Mouse (Mus musculus) cerebellum, adult 8-10 months (tissue): ENCODE results near the gene Nubp1.
A peak's percentile ranks its signal among the peaks of the same experiment; 100 is the strongest.

Experiments
- DNase-seq: peaks from one replicate; pipeline ENCODE4 v3.0.0; 2022

Gene Nubp1

DNA sequence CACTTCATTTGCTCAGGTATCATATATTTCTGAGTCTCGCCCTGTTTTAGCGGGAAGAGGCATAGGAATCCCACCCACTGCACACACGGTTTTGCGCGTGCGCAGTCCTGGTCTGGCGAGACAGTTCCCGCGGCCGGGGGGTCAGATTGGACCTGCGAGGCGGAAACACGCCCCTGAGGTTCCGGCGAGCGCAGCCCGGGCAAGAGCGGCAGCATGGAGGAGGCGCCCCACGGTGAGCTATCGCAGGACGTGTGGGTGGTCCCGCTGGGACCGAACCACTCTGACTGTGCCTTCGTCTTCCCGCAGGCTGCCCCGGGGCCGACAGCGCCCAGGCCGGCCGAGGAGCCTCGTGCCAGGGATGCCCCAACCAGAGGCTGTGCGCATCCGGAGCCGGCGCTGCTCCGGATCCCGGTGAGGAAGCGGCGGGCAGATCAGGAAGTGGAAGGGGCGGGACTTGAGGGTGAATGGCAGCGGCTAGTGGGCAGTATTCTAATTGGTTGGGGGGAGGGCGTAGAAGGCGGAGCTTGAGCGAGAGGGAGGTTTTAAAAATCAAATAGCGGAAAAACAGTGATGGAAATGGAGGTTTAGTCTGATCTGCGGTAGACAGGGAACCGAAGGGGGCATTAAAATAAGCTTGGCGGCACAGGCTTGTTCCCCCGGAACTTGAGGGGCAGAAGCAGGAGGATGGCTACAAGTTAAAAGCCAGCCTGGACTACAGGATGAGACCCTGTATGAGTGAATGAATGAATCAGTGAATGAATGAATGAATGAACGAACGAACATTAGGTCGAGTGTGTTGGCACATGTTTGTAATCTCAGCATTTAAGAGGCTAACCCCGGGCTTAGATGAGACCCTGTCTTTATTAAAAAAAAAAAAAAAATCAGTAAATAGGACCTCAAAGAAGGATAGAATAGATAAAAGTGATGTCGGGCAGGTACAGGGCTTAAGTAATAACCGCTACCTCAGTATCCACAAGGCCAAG, at the start of gene Nubp1:
TSS of gene Nubp1 (plus strand) at position 185 of the 983 bp plus-strand sequence.
- peak; percentile 96 for DNase-seq

DNA sequence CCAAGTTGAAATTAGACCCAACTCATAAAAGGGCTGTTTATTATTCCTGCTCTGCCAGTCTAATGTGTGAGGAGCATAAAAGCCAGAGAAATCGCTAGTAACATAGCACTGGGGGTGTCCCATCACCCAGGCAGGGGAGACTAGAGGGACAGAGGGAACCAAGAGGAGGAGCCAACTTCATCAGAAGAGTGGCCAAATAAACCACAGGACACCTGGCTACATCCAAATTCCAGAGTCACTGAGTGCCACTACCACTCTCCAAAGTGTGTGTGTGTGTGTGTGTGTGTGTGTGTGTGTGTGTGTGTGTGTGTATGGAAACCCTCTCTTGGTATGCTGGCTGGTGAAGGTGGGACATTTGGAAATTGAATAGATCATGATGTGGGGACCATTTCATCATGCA, 48.7 kb upstream of the Nubp1 start:
- DNase-seq, result no peak

DNA sequence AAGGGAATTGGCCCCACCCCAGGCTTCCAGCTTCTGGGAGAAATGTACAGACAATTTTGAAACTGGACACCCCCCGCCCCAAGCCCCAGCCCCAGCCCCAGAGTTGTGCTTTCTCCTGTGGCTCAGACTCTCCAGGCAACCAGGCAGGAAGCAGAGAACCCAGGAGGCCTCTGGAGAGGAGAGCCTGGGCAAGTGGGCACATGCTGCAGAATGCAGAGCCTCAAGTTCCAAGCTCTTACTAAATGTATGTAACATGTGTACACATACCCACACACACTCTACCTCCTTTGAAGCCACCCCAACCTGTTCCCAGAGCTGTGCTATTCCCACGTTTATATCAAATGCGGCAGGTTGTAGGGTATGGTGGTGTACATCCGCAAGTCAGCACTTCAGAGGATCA, 46.0 kb upstream of the Nubp1 start:
- DNase-seq, result no peak

DNA sequence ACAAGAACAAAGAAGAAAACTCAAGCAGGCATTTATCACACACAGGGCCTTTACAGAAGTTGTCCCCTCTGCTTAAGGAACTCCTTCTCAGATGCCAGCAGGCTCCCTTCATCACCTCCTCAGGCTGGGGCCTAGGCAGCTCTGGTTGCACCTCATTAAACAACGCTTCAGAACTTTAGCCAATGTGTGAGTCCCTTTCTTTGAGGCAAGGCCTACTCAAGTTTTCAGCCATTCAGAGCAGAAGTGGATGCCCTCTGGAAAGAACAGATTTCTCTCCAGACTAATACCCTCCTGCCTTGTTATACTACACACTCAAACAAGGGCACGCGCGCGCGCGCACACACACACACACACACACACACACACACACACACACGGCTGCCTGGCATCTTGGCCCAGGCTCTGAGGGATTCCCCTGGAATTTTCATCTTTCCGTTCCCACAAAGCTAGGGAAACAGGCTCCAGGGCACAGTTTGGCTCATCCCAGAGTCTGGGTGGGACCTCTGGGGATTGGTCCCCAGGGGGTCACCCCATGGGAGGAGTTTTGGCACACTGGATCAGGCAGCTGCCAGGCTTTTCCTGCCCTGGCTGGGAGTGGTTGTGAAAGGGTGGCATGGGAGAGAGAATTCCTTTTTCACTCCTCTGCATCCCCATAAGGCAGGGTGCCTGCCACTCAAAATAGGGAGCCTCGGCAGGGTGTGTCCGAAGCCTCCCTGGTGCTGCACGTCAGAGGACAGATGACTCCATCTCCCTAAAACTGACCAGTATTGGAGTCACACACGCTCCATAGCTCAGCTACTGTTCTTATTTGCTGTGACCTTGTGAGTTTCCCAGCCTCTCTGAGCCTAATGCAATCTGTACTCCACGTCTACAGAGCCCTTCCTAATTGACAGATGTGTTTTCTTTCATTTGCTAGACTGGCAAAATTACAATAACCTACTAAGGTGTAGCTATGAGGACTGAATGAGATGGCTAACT, 45.2 kb upstream of the Nubp1 start:
- DNase-seq, result no peak

DNA sequence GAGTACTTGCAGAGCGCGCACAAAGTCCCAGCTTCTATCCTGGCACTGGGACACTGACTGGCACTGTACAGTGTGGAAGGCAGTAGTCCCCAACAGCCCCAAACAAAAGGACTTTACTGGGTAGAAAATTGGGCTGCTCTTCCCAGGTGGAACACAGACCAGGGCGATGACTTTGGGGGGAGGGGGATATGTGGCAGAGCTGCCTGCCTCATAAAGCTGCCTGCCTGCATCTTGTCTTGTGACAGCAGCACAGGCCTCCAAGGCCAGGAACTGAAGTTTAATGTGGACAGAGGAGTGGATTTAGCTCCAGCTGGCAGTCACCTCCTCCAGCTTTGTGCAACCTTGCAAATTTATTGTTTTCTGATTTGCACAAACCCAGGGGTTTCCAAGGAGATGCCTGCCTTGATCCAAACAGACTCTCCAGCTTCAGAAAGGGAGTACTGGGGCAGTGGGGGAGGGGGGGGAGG, 42.2 kb upstream of the Nubp1 start:
- no peak for DNase-seq

DNA sequence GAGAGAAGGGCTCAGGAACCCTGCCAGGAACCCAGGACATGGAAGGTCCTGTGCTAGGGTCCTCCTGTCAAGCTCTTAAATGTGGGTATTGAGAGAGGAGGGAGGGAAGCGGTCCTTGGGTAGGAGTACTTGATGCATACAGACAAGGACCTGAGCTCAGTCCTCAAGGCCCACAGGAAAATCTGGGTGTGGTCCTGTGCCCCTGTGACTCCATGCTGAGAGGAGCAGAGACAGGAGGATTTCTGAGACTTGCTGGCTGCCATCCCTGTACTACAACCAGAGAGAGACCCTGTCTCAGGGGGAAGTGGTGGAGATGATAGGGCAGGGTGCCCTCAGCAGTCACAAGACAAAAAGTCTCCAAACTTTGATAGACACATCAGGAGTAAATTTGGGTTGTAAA, 41.8 kb upstream of the Nubp1 start:
- DNase-seq, result no peak

DNA sequence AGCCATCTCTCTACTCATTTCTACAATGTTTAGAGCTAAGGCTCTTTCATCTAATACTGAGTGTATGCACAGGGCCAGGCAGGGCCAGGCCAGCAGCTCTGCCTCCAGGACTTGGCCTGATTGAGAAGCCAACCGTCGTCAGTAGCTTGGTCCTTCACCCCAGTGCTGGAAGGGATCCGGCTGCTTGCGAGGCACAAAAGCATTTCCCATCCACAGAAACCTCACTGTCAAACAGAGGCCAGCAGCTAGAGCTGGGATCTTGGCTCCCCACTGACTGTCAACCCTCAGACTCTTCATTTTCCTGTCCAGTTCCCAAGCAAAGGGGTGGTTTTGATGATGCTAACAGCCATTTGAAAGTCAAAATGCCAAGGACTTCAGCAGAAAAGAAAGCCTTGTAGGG, 39.4 kb upstream of the Nubp1 start:
- no peak for DNase-seq

DNA sequence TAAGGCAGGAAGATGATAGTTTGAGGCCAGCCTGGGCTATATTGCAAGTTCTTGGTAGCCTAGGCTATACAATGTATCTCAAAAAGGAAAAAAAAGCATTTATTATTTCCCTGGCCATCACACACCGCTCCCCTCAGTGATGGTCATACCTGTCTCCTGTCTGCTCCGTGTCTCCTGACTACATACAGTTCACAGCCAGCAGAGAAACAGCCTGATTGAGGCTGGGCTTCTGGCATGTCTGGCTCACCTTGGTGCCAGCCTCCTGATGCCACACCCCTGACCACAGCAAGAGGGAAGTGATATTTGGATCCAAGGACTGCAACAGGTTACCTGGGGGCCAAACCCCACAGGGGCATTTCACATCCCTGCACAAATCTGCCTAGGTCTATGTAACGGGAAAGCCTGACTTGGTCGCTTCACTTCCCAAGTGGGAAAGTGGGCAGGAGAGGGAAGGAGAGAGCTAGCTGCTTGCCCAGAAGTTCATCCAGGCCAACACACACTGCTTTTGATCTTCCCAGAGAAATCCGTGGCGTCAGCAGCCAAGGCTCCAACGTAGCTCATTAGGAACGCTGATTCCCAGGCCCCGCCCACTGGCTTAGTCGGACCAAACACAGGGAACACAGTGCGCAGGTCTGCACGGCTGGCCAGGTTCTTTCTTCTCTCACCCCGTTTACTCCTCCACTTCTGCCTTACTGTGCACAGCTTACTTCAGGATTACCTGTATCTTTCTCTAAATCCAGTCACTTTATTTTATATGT, 37.3 kb upstream of the Nubp1 start:
- no peak for DNase-seq

DNA sequence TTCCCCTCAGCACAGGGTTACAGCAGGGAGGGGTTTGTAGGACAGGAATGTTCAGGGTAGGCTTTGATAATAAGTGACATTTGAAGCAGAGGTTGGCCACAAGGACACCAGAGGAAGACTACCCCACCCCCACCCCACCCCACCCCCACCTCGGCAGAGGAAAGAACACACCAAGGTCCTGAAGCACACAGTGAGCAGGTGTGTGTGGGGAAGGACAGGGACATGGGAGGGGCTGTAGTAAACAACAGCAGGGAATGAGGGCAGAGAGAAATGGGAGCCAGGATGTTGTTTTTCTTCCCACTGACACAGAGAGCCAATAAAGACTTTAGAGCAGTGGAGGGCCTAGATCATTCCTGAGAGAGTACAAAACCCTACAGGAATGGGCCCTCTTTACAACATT, 34.5 kb upstream of the Nubp1 start:
- no peak for DNase-seq

DNA sequence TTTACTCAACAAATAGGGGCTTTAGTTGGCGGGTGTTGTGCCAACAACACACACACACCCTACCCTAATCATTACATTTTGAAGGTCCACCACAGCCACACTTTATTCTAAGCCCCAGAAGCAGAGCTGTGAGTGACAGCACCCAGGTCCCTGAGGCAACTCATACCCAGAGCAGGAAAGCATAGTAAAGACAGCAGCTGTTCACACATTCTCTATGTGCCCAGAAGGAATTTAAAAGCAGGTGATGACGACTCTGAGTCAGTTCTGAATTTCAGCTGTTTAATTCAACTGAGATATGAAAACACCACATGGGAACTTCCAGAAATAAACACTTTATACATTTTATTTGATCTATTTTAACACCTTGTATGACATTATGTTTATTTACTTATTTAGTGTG, 32.2 kb upstream of the Nubp1 start:
- DNase-seq, result no peak

DNA sequence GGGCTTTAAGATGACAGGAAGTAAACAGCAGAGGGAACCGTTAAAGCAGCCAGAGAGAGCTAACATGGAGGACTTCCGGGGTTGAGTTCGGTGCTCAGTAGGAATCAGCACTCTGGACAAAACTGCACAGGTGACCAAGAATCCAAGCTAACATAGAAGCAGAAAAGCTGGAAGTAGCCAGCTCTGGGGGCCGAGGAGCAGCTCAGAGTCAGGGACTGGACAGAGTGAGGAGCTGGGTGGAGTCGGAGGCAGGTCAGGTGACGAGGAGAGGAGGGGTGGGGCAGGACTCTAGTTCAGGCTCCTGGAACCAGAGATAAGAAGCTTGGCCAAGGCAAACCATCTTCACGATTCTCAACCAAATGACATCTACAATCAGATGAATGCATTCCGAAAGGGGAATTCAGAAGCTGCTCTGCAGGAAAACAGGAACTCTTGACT, 27.7 kb upstream of the Nubp1 start:
- DNase-seq, result no peak

DNA sequence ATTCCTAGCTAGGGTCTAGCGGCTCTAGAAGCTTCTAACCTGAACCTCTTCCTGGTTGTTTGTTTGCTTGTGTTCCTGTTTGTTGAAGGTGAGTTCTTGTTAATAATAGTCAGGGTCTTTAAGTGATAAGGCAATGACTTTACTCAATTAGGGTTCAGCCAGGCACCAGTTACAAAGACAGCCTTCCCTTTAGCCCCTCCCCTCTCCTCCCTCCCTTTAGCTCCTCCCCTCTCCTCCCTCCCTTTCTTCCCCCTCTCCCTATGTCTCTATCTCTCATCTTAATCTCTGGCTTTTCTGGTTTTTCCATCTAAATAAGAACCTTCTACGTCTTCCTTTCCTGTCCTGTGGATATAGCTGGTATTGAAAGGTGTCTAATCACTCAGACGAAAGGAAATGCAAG, 27.2 kb upstream of the Nubp1 start:
- DNase-seq, result no peak

DNA sequence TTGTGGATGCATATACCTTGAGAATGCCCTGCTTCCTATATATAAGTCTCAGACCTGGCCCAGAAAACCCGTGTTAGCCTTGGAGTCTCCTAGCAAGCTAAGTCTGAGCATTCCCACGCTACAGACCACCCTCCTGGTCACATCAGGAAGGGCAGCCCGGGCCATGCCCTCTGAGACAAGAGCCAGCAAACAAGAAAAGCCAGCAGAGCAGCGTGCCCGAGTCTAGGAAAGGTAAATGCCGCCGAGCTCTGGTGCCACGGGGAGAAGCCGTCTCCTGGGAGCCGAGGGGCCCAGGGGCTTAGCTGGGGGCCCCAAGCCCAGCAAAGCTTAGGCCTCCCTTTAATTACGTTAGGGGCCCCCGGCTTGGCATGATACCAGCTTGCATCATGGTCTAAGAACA, 26.5 kb upstream of the Nubp1 start:
- no peak for DNase-seq

DNA sequence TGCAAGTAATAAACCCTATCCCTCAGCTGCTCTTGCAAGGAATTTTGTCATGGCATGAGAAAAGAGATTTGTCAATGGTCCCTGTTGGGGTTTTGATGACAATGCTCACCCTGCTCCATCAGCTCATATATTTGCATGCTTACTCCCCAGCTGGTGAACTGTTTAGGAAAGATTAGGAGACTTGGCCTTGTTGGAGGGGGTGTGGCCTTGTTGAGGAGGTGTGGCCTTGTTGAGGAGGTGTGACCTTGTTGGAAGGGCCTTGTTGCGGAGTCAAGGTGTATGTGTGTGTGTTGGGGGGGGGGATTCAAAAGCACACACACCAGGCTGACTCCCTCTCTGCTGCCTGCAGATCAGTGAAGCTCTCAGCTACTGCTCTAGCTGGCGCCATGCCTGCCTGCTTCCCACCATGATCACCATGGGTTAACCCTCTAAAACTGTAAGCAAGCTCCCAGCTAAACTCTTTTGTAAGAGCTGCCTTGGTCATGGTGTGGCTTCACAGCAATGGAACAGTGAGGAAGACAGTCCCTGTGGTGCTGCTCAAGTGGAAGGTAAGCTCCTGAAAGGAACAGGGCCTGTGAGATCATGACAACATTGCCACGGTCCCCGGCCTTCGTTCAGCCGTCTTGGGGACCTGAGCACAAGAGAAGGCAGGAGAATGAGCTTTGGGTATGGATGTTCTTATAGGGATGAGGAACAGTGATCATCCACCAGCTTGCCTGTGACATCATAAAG, 22.9 kb upstream of the Nubp1 start:
- DNase-seq, result no peak

DNA sequence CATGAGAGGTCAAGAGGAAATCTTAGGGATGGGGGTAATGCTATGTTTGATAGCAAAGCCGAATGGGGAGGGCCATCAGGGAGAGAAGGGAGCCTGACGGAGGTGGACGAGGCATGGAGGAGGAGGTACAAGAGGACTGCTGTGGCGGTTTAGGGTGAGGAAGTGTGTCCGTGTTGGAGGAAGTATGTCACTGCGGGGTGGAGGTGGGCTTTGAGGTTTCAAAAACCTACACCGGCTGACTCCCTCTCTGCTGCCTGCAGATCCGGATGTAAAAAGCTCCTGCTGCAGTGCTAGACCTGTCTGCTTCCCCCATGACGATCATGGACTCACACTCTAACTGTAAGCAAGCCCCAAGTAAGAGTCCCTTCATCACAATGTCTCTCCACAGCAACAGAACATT, 19.2 kb upstream of the Nubp1 start:
- DNase-seq, result no peak

DNA sequence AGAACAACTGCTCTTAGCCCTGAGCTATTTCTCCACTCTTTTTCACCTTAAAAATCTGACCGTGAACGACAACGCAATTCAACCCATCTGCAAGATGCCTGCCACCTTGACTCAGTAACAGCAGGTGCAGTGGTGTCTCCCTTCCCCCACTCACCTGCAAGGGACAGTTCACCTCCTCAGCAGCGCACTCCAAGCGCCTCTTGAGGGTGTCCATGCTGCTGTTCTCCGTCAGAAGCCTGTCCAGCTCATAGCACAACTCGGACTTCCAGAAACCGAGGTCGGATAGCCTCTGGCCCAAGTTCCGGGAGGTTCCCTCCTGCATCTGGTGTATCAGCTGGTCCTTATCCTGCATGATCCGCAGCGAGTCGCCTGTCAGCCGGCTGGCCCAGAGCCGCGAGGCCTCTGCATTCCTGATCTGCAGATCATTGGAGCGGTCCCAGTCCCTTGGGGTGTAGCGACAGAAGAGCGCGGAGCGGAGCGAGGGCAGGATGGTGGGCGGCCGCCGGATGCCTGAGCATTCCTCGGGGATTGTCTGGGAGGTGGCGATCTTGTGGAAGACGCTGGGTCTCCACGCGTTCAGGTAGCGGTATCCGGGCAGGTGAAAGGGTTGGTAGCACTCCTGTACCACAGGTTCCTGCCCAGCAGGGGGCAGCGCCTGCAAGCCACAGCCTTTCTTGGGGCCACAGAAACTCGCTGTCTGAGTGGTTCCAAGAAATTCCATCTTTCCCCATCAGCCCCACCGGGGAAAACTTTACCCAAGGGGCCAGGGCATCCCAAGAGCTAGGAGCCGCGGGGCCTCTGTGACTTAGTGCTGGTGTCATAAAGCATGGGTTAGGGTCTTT, 16.8 kb upstream of the Nubp1 start, which contains the start of gene Tekt5:
TSS of gene Tekt5 (minus strand) at position 792 of the 842 bp plus-strand sequence.
- peak; percentile 43 for DNase-seq

DNA sequence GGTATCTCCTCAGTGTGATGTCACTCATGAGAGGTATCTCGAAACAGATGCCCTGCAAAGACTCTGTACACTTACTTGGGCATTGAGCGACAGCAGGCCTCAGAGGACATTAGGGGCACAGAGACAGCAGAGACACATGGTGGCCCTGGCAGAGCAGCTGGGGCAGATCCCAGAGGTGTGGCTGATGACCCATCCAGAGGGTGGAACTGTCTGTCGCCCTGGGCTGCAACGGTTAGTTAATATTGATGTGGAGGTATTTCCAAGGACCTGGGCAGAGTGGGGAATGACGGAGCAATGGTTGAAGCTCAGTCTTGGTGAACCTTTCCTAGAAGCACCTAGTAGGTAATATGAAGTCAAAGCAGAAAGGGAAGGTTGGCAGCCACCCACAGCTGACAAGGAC, 13.0 kb upstream of the Nubp1 start:
- DNase-seq, result no peak

DNA sequence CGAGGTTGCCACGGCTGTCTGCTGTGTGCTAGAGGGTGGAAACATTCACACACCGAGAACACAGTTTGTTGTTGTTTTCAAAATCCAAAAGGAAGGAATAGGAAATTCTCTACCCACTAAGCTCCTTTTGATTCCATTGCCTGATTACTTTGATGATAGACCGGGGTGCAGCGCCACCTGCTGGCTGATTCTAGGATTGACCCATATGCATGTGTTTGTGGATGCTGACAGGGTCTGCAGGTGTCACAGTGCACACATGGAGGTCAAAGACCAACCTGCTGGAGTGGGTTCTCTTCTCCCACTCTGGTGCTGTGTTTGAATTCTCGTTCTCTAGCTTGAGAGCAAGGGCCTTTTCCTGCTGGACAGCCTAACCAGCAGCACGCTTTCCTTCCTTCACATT, 12.6 kb upstream of the Nubp1 start:
- peak; percentile 81 for DNase-seq

DNA sequence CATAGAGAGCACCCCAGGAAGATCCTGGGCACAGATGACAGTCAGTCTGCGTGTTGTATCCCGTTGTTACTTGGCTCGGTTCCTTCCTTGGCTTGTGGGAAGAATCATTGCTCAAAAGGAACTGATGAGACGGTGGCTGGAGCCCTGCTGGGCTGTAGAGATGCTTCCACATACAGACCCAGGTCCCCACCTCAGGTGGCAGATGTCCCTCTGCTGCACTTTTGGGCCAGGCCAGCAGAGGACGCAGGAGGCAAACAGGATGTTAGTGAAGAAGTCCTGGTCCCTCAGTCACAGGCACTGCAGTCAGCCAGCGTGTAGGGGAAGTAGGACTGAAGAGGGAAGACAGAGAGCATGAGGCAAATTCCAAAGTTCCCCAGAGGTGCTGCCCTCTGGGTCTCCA, 4.2 kb downstream of the Nubp1 start:
- peak; percentile 77 for DNase-seq

DNA sequence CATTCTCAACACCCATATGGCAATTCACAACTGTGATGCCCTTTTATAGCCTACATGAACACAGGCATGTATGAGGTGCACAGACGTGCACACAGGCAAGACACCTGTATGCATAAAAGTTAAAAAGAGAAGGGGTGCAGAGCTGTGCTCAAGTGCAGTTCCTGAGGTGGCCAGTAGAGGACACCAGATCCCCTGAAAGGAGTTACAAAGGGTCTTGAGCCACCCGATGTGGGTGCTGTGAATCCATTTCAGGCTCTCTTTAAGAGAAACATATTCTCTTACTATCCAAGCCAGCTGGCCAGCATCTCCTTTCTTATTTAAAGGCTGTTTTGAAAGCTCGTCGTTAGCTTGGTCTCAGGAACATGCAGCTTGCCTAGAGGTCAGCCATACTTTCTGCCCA, 5.1 kb downstream of the Nubp1 start:
- no peak for DNase-seq

DNA sequence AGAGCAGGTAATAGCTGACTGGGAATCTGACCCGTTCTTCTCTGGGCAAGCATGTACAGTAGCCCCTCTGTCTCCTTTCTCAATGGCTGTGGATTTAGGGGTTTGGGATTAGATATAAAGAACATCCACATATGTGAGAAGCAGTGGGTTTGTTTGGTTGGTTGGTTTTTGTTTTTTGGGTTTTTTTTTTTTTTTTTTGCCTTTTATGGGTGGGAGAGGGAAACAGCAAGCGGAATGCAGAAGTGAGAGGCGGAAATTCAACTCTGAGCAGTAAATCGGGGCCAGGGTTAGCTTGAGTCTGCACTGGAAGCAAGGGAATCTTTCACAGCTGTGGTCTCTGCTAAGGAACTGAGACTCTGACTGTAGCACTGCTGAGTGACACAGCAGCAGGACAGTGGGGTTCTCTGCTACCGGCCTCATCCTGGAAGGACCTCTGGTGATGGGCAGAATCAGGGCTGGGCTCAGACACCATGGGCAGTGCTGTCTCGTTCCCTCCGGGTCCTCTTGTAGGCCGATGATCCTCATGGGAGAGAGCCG, 6.0 kb downstream of the Nubp1 start:
- DNase-seq, result no peak
